Mouse (Mus musculus) stomach, postnatal 0 days (tissue): ENCODE results near the gene Eml1.

ENCODE experiments used
- CTCF ChIP-seq: IDR thresholded peaks from 2 replicates; pipeline ENCODE4 v1.5.1; 2016; ENCODE audit warnings: antibody characterized with exemption, low read depth, mild to moderate bottlenecking, moderate library complexity
- EP300 ChIP-seq: optimal IDR thresholded peaks from 2 replicates; pipeline ENCODE3; 2016; ENCODE audit warnings: antibody characterized with exemption

DNA sequence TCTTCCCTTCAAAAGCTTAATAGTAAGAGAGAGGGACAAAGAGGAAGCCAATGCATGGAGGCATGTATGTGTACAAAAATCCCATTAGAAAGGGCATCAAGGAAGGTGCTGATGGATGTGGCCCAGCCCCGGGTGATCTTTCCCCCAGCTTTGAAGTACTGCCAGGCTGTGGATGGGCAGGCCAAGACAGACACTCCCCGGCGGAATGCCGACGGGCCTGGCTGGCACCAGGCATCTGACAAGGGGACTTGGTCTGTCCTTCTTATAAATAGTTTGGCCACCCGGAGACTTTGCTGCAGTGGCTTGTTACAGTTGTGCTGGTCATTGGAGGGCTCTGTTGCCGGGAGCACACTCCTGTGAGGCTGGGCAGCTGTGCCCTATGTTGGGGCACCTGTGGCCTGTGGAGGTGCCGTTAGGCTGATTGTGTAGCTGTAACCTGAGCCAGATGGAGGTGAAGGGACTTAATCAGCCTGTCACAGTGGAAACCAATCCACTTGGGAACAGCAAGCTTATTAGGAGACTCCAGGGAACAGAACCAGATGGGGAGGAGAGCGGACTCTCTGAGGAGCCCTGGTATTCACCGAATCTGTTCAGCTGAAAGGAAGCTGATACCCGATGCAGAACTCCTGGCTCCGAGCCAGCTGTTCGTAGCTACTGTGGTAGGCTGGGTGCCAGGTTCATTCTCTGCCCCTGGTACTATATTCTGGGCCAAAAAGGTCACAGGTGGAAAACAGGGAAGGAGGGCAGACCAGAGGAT is 15.9 kb downstream of the Eml1 start:
- no peak for TF ChIP-seq CTCF
- TF ChIP-seq EP300: no peak
